Mouse (Mus musculus): ENCODE results near the gene Nars2. TPM values are rescaled to one million over a fixed set of nuclear protein-coding genes. Genes with fewer than 3 reads are reported as not detected.

Nars2 gene
- total and polyA plus RNA-seq, 2 experiments from 2014 or later: 11.8 to 17.8 TPM

- ATAC-seq (ENCODE audit: insufficient read depth, low read depth) (no peak), DNase-seq (ENCODE audit: low spot score) (no peak)
- Histone ChIP-seq H3K27me3 (ENCODE audit: control insufficient read depth, insufficient read depth, low read length) (no peaks in the 10 kb centered on the region), H3K9ac (replicated peaks; ENCODE audit: low read depth, low read length) (peak overlapping the region; percentile 90), H3K27ac (ENCODE audit: low read depth) (peak overlapping the region; percentile 96; the same call in 1 of the 2 replicates), H3K9me3 (replicated peaks; ENCODE audit: control insufficient read depth, low read length) (no peaks in the 10 kb centered on the region), H3K4me3 (ENCODE audit: low read depth, low read length) (peak overlapping the region; percentile 95), H3K36me3 (replicated peaks; ENCODE audit: control insufficient read depth, insufficient read depth, low read length) (0 out of 2 replicates have a peak, but pooled peaks cover 7% of the 10 kb centered on the region), H3K4me1 (ENCODE audit: control insufficient read depth, insufficient read depth) (0 out of 2 replicates have a peak, but pooled peaks cover 11% of the 10 kb centered on the region), H3K4me2 (ENCODE audit: low read depth, low read length) (peak overlapping the region; percentile 98)
- TF ChIP-seq EP300 (IDR thresholded peaks at IDR 0.05; ENCODE audit: low read depth): no peak
- no peak for TF ChIP-seq CTCF (IDR thresholded peaks at IDR 0.05; ENCODE audit: low read depth)
- WGBS: 37% methylated on average over 5 of the region's 5 CpGs
Measured at GRCm38 (mm10) chr7:96952094-96952493, 789 bp downstream of the Nars2 start.

- no peaks in the 10 kb centered on the region for H3K4me1 ChIP-seq (ENCODE audit: control insufficient read depth, insufficient read depth)
- no peak for ATAC-seq (ENCODE audit: insufficient read depth, low read depth)
- WGBS: 79% methylated on average over 5 of the region's 5 CpGs
Measured at GRCm38 (mm10) chr7:96959168-96959567, 7.9 kb downstream of the Nars2 start.

GRCm38 (mm10) chr7:96967188-96967587 is 15.9 kb downstream of the Nars2 start:
- Histone ChIP-seq H3K4me1 (ENCODE audit: control insufficient read depth, insufficient read depth) (no peaks in the 10 kb centered on the region), H3K4me3 (ENCODE audit: low read depth, low read length) (no peak overlapping the region), H3K4me2 (ENCODE audit: low read depth, low read length) (no peak overlapping the region), H3K9ac (replicated peaks; ENCODE audit: low read depth, low read length) (no peak overlapping the region), H3K27me3 (ENCODE audit: control insufficient read depth, insufficient read depth, low read length) (no peaks in the 10 kb centered on the region), H3K36me3 (replicated peaks; ENCODE audit: control insufficient read depth, insufficient read depth, low read length) (no peaks in the 10 kb centered on the region; the same call in 1 of the 2 replicates), H3K9me3 (replicated peaks; ENCODE audit: control insufficient read depth, low read length) (no peaks in the 10 kb centered on the region), H3K27ac (ENCODE audit: low read depth) (no peak overlapping the region)
- no peak for TF ChIP-seq CTCF (IDR thresholded peaks at IDR 0.05; ENCODE audit: low read depth)
- no peak for TF ChIP-seq EP300 (IDR thresholded peaks at IDR 0.05; ENCODE audit: low read depth)
- no peak for DNase-seq (ENCODE audit: low spot score)
- no peak for ATAC-seq (ENCODE audit: insufficient read depth, low read depth)
- 49% methylated on average over 3 of the region's 3 CpGs for WGBS

More at GRCm38 (mm10) chr7:96959168-96959567, 7.9 kb downstream of the Nars2 start:
- H3K4me3 ChIP-seq (ENCODE audit: low read depth, low read length): no peak overlapping the region
- TF ChIP-seq EP300 (IDR thresholded peaks at IDR 0.05; ENCODE audit: low read depth): no peak
- no peak for TF ChIP-seq CTCF (IDR thresholded peaks at IDR 0.05; ENCODE audit: low read depth)
- H3K9me3 ChIP-seq (replicated peaks; ENCODE audit: control insufficient read depth, low read length): no peaks in the 10 kb centered on the region
- DNase-seq (ENCODE audit: low spot score): no peak
- H3K9ac ChIP-seq (replicated peaks; ENCODE audit: low read depth, low read length): no peak overlapping the region
- no peak overlapping the region for H3K4me2 ChIP-seq (ENCODE audit: low read depth, low read length)
- peaks cover 42% of the 10 kb centered on the region for H3K36me3 ChIP-seq (replicated peaks; ENCODE audit: control insufficient read depth, insufficient read depth, low read length)
- no peak overlapping the region for H3K27ac ChIP-seq (ENCODE audit: low read depth)
- H3K27me3 ChIP-seq (ENCODE audit: control insufficient read depth, insufficient read depth, low read length): no peaks in the 10 kb centered on the region

GRCm38 (mm10) chr7:96970359-96970758 is 19.1 kb downstream of the Nars2 start:
- no peaks in the 10 kb centered on the region for H3K9me3 ChIP-seq (replicated peaks; ENCODE audit: control insufficient read depth, low read length)
- H3K4me1 ChIP-seq (ENCODE audit: control insufficient read depth, insufficient read depth): no peaks in the 10 kb centered on the region
- no peak overlapping the region for H3K27ac ChIP-seq (ENCODE audit: low read depth)
- H3K4me3 ChIP-seq (ENCODE audit: low read depth, low read length): no peak overlapping the region
- no peaks in the 10 kb centered on the region; the same call in 1 of the 2 replicates for H3K36me3 ChIP-seq (replicated peaks; ENCODE audit: control insufficient read depth, insufficient read depth, low read length)
- no peak for ATAC-seq (ENCODE audit: insufficient read depth, low read depth)
- no peak overlapping the region for H3K4me2 ChIP-seq (ENCODE audit: low read depth, low read length)
- WGBS: 9% methylated on average over 1 of the region's 1 CpGs
- TF ChIP-seq EP300 (IDR thresholded peaks at IDR 0.05; ENCODE audit: low read depth): no peak
- TF ChIP-seq CTCF (IDR thresholded peaks at IDR 0.05; ENCODE audit: low read depth): peak; percentile 56
- H3K9ac ChIP-seq (replicated peaks; ENCODE audit: low read depth, low read length): no peak overlapping the region
- DNase-seq (ENCODE audit: low spot score): peak; percentile 62
- no peaks in the 10 kb centered on the region for H3K27me3 ChIP-seq (ENCODE audit: control insufficient read depth, insufficient read depth, low read length)

- no peak for DNase-seq (ENCODE audit: low spot score)
- ATAC-seq (ENCODE audit: insufficient read depth, low read depth): no peak
- H3K36me3 ChIP-seq (replicated peaks; ENCODE audit: control insufficient read depth, insufficient read depth, low read length): no peaks in the 10 kb centered on the region; the same call in 1 of the 2 replicates
- H3K9ac ChIP-seq (replicated peaks; ENCODE audit: low read depth, low read length): no peak overlapping the region
- WGBS: 60% methylated on average over 21 of the region's 21 CpGs
- H3K4me2 ChIP-seq (ENCODE audit: low read depth, low read length): peak overlapping the region; percentile 39
- no peaks in the 10 kb centered on the region for H3K27me3 ChIP-seq (ENCODE audit: control insufficient read depth, insufficient read depth, low read length)
- H3K4me3 ChIP-seq (ENCODE audit: low read depth, low read length): peak overlapping the region; percentile 20
- TF ChIP-seq CTCF (IDR thresholded peaks at IDR 0.05; ENCODE audit: low read depth) (no peak), EP300 (IDR thresholded peaks at IDR 0.05; ENCODE audit: low read depth) (no peak)
- H3K9me3 ChIP-seq (replicated peaks; ENCODE audit: control insufficient read depth, low read length): no peaks in the 10 kb centered on the region
- peak overlapping the region; percentile 50 for H3K27ac ChIP-seq (ENCODE audit: low read depth)
- no peaks in the 10 kb centered on the region for H3K4me1 ChIP-seq (ENCODE audit: control insufficient read depth, insufficient read depth)
Measured at GRCm38 (mm10) chr7:96971027-96971996, 20.0 kb downstream of the Nars2 start.

All from heart, postnatal 0 days (tissue).